Mouse (Mus musculus) heart, embryonic 14.5 days (tissue): ENCODE measurements around the gene Nexn. TPM values are rescaled to one million over a fixed set of nuclear protein-coding genes. Genes with fewer than 3 reads are reported as not detected.
"Not testable (repeated sequence)": the region's sequence is repeated elsewhere in the genome, so short reads cannot be mapped to it uniquely, and the experiment has no call there.

Experiments
- ATAC-seq: fragments of 200-750 bp; cut with Nextera tagmentation; 2 replicates; pipeline ENCODE4 v1.8.0; 2017; ENCODE audit warnings: low read depth, moderate TSS enrichment; ENCODE audit not compliant: insufficient number of reproducible peaks, insufficient read depth, low FRiP score
- H3K27ac ChIP-seq, 2 experiments: fragments of 200-500 bp in 1 of 2; fragments of 300-500 bp in 1 of 2; sonication (generic) in 1 of 2; replicated peaks in 1 of 2; 2 replicates each; pipeline ENCODE4 v1.5.1; 2012 to 2014; ENCODE audit warnings: low read depth in 2 of 2, low read length in 2 of 2, control low read depth in 1 of 2, mild to moderate bottlenecking in 1 of 2, mixed read lengths in 1 of 2; ENCODE audit not compliant: control insufficient read depth in 1 of 2, insufficient read depth in 1 of 2
- H3K27me3 ChIP-seq: fragments of 300-500 bp; sonication (generic); 2 replicates; pipeline ENCODE4 v1.6.1; 2014; ENCODE audit warnings: mild to moderate bottlenecking, low read length, control low read depth; ENCODE audit not compliant: control insufficient read depth, insufficient read depth
- H3K36me3 ChIP-seq: fragments of 300-500 bp; sonication (generic); 2 replicates; pipeline ENCODE4 v1.6.1; 2014; ENCODE audit warnings: mild to moderate bottlenecking, control low read depth, low read length, mixed read lengths; ENCODE audit not compliant: control insufficient read depth, insufficient read depth
- H3K4me1 ChIP-seq, 2 experiments: fragments of 200-500 bp in 1 of 2; fragments of 300-500 bp in 1 of 2; sonication (generic) in 1 of 2; 2 replicates each; pipeline ENCODE4 v1.6.1; 2012 to 2014; ENCODE audit warnings: low read length in 2 of 2, control low read depth in 1 of 2, mixed read lengths in 1 of 2; ENCODE audit not compliant: control insufficient read depth in 2 of 2, insufficient read depth in 2 of 2
- H3K4me2 ChIP-seq: fragments of 300-500 bp; sonication (generic); 2 replicates; pipeline ENCODE4 v1.6.1; 2014; ENCODE audit warnings: mild to moderate bottlenecking, low read length
- H3K4me3 ChIP-seq, 2 experiments: fragments of 200-500 bp in 1 of 2; fragments of 300-500 bp in 1 of 2; sonication (generic) in 1 of 2; 2 replicates each; pipeline ENCODE4 v1.5.1; 2012 to 2014; ENCODE audit warnings: low read length in 2 of 2, mild to moderate bottlenecking in 2 of 2, control low read depth in 1 of 2, low read depth in 1 of 2, moderate library complexity in 1 of 2; ENCODE audit not compliant: control insufficient read depth in 1 of 2, insufficient read depth in 1 of 2
- H3K9ac ChIP-seq: fragments of 300-500 bp; sonication (generic); 2 replicates; pipeline ENCODE4 v1.6.1; 2014; ENCODE audit warnings: mild to moderate bottlenecking, low read length
- H3K9me3 ChIP-seq: fragments of 300-500 bp; sonication (generic); 2 replicates; pipeline ENCODE4 v1.6.1; 2016; ENCODE audit warnings: low read length, control low read depth; ENCODE audit not compliant: control insufficient read depth
- WGBS: fragments of 180-500 bp; shearing (Covaris S2); extraction: QIAGEN DNeasy Blood & Tissue Kit; methylation state at CpG from one replicate; pipeline ENCODE4 v1.1.7; 2014; 5-methylcytosine and 5-hydroxymethylcytosine counted together
- polyA plus RNA-seq: library from polyadenylated mRNA; unstranded; fragments of >200 nt; fragmentation: Nextera tagmentation; extraction: Ambion mirVana; gene quantifications from 2 replicates; pipeline ENCODE4 v1.2.1, GENCODE M21; 2014

Nexn gene
- polyA plus RNA-seq, 1 experiment from 2014 or later: 238 TPM

GRCm38 (mm10) chr3:152197246-152197645 is 68.9 kb downstream of the Nexn start:
- 20% methylated on average over 2 of the region's 2 CpGs for WGBS
- not testable (repeated sequence) for H3K4me1 ChIP-seq, H3K27me3 ChIP-seq, H3K4me2 ChIP-seq, ATAC-seq, H3K4me3 ChIP-seq, H3K36me3 ChIP-seq, H3K9me3 ChIP-seq, H3K27ac ChIP-seq, H3K9ac ChIP-seq

GRCm38 (mm10) chr3:152193635-152194097 is 72.5 kb downstream of the Nexn start:
- ATAC-seq: peak; percentile 95
- Histone ChIP-seq H3K9me3 (no peaks in the 10 kb centered on the region), H3K27ac (peak overlapping the region; percentile 85 to 97), H3K27me3 (no peaks in the 10 kb centered on the region), H3K36me3 (no peaks in the 10 kb centered on the region), H3K4me2 (peak overlapping the region; percentile 86), H3K4me3 (peak overlapping the region; percentile 60 to 61), H3K4me1 (peaks cover 2 to 19% of the 10 kb centered on the region in 2 experiments), H3K9ac (peak overlapping the region; percentile 79)
- WGBS: 1% methylated on average over 17 of the region's 17 CpGs

GRCm38 (mm10) chr3:152193177-152193576 is 73.0 kb downstream of the Nexn start:
- H3K4me1 ChIP-seq: peaks cover 2 to 24% of the 10 kb centered on the region in 2 experiments
- WGBS: 1% methylated on average over 7 of the region's 7 CpGs
- no peaks in the 10 kb centered on the region for H3K9me3 ChIP-seq
- H3K9ac ChIP-seq: peak overlapping the region; percentile 79
- H3K36me3 ChIP-seq: no peaks in the 10 kb centered on the region
- H3K4me3 ChIP-seq: peak overlapping the region; percentile 60 to 61
- no peak for ATAC-seq
- peak overlapping the region; percentile 85 to 97 for H3K27ac ChIP-seq
- no peaks in the 10 kb centered on the region for H3K27me3 ChIP-seq
- H3K4me2 ChIP-seq: peak overlapping the region; percentile 86

- Histone ChIP-seq H3K4me2 (peak overlapping the region; percentile 86), H3K9ac (peak overlapping the region; percentile 87), H3K4me3 (peak overlapping the region; percentile 58 to 61), H3K36me3 (no peaks in the 10 kb centered on the region), H3K27me3 (no peaks in the 10 kb centered on the region), H3K4me1 (peaks cover 3 to 32% of the 10 kb centered on the region in 2 experiments), H3K27ac (peak overlapping the region; percentile 88 to 94), H3K9me3 (no peaks in the 10 kb centered on the region)
- 15% methylated on average over 9 of the region's 11 CpGs for WGBS
- no peak for ATAC-seq
These were observed 73.8 kb downstream of the Nexn start for GRCm38 (mm10) chr3:152192238-152192931.

GRCm38 (mm10) chr3:152191791-152192237 is 74.3 kb downstream of the Nexn start:
- peak; percentile 52; the same call in 1 of the 2 replicates for ATAC-seq
- Histone ChIP-seq H3K4me3 (peak overlapping the region; percentile 58 to 61), H3K9ac (peak overlapping the region; percentile 87), H3K4me2 (peak overlapping the region; percentile 86), H3K27ac (peak overlapping the region; percentile 88 to 94), H3K36me3 (no peaks in the 10 kb centered on the region), H3K9me3 (no peaks in the 10 kb centered on the region), H3K27me3 (no peaks in the 10 kb centered on the region), H3K4me1 (peaks cover 5 to 36% of the 10 kb centered on the region in 2 experiments)
- WGBS: 2% methylated on average over 6 of the region's 6 CpGs

- peaks cover 7 to 45% of the 10 kb centered on the region in 2 experiments for H3K4me1 ChIP-seq
- H3K27ac ChIP-seq: peak overlapping the region; percentile 64 to 83
- ATAC-seq: no peak
- WGBS: 56% methylated on average over 9 of the region's 9 CpGs
- H3K27me3 ChIP-seq: no peaks in the 10 kb centered on the region
- H3K4me3 ChIP-seq: peak overlapping the region; percentile 53 to 61
- H3K9me3 ChIP-seq: no peaks in the 10 kb centered on the region
- peak overlapping the region; percentile 86 for H3K4me2 ChIP-seq
- peak overlapping the region; percentile 87 for H3K9ac ChIP-seq
- peaks cover 7% of the 10 kb centered on the region for H3K36me3 ChIP-seq
These were observed 75.3 kb downstream of the Nexn start for GRCm38 (mm10) chr3:152190679-152191477.

- H3K4me1 ChIP-seq: peaks cover 7 to 54% of the 10 kb centered on the region in 2 experiments
- H3K9me3 ChIP-seq: no peaks in the 10 kb centered on the region
- peaks cover 23% of the 10 kb centered on the region for H3K36me3 ChIP-seq
- peak overlapping the region; percentile 57 for H3K9ac ChIP-seq
- no peaks in the 10 kb centered on the region for H3K27me3 ChIP-seq
- H3K27ac ChIP-seq: peak overlapping the region; percentile 70 to 78
- H3K4me3 ChIP-seq: peak overlapping the region in 1 of 2 experiments; percentile 19; a peak in 2 of 4 replicates
- H3K4me2 ChIP-seq: peak overlapping the region; percentile 86
- ATAC-seq: no peak
- 8% methylated on average over 4 of the region's 4 CpGs for WGBS
These were observed 76.8 kb downstream of the Nexn start for GRCm38 (mm10) chr3:152189306-152189705.
